Mouse (Mus musculus): ENCODE measurements around the gene Slc22a22.

DNA sequence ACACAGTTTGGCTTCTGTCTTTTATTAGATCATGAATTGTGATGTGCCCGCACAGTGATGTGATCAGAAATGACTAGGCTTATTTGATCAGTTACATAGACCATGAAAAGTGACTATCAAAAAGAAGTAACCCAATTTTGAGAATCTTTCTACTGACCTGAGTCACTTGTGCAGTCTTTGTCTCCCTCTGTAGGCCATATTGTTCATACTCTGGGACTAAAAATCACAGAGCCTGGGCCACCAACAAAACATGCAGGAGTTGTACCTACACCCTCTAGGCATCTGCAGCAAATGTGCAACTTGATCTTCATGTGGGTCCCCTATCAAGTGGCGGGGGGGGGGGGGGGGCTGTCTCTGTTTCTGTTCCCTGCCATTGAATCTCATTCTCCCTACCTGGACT, 68.9 kb downstream of the Slc22a22 start:
- TF ChIP-seq POLR2A (IDR thresholded peaks at IDR 0.05; ENCODE audit: extremely low read depth, insufficient read depth, low read length) (no peak), CTCF (IDR thresholded peaks at IDR 0.05; ENCODE audit: low read depth, low read length) (no peak)
